Mouse (Mus musculus) ES-Bruce4 (cell line): ENCODE results near the gene Aldh5a1.

Source experiments
- CTCF ChIP-seq: IDR thresholded peaks from one replicate; pipeline ENCODE4 v1.8.1; 2011; ENCODE audit warnings: low read depth, low read length
- EP300 ChIP-seq: IDR thresholded peaks from 2 replicates; pipeline ENCODE4 v1.6.1; 2011; ENCODE audit warnings: low read depth, low read length; ENCODE audit not compliant: insufficient read depth
- POLR2A ChIP-seq: IDR thresholded peaks from one replicate; pipeline ENCODE4 v1.8.1; 2011; ENCODE audit warnings: low read length; ENCODE audit not compliant: insufficient read depth

DNA sequence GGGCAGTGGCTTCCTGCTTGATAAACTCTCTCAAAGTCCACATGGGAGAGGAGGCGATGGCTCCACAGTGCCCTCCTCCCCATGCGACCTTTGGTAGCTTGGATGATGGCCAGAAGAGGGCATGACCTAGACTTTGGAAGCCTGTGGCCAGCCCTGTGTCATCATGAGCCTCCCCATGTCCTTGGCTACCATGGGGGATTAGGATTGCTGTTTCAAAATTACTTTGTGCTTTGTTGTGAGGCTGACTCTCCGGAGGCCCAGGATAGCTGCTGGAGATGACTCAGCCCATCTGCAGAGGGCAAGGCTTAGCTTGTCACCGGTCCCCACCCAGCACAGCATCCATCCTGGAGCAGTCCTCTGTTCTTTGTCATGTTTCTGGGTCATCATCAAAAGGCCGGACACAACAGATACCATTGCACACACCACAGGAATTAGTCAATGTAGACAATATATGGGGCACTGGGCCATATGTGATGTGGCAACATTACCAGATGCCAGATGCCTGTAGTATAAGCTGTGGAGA, 40.4 kb upstream of the Aldh5a1 start:
- TF ChIP-seq CTCF: no peak
- TF ChIP-seq POLR2A: no peak
- no peak for TF ChIP-seq EP300
